Mouse (Mus musculus) small intestine, adult 2 months (tissue): ENCODE results near the gene Ube2r2. TPM values are rescaled to one million over a fixed set of nuclear protein-coding genes. Genes with fewer than 3 reads are reported as not detected.
A peak's percentile ranks its signal among the peaks of the same experiment; 100 is the strongest.

ENCODE experiments used
- H3K27ac ChIP-seq: fragments of 200-500 bp; 2 replicates; pipeline ENCODE4 v1.5.1; 2012; ENCODE audit warnings: low read depth, low read length, control low read depth, inconsistent platforms; ENCODE audit not compliant: insufficient read depth
- H3K27me3 ChIP-seq: fragments of 200-500 bp; 2 replicates; pipeline ENCODE4 v1.6.1; 2012; ENCODE audit warnings: mild to moderate bottlenecking, moderate library complexity, low read length, inconsistent platforms; ENCODE audit not compliant: control insufficient read depth, insufficient read depth
- H3K36me3 ChIP-seq: fragments of 200-500 bp; 2 replicates; pipeline ENCODE4 v1.6.1; 2012; ENCODE audit warnings: mild to moderate bottlenecking, low read length, control low read depth, inconsistent platforms; ENCODE audit not compliant: control insufficient read depth, insufficient read depth
- H3K4me1 ChIP-seq: fragments of 200-500 bp; 2 replicates; pipeline ENCODE4 v1.6.1; 2012; ENCODE audit warnings: low read length, inconsistent platforms, mixed read lengths; ENCODE audit not compliant: control insufficient read depth, insufficient read depth, insufficient read length
- H3K4me3 ChIP-seq: fragments of 200-500 bp; 2 replicates; pipeline ENCODE4 v1.5.1; 2012; ENCODE audit warnings: low read depth, mild to moderate bottlenecking, control low read depth, inconsistent platforms, low read length, moderate library complexity
- CTCF ChIP-seq: fragments of 200-500 bp; IDR thresholded peaks from 2 replicates; pipeline ENCODE4 v1.5.1; 2012; ENCODE audit warnings: low read depth, mild to moderate bottlenecking, control low read depth, inconsistent platforms, low read length, moderate library complexity, mixed read lengths; ENCODE audit not compliant: insufficient replicate concordance, insufficient read length; ENCODE audit errors: extremely low read depth
- POLR2A ChIP-seq: fragments of 200-500 bp; IDR thresholded peaks from 2 replicates; pipeline ENCODE4 v1.6.1; 2012; ENCODE audit warnings: low read depth, mild to moderate bottlenecking, control low read depth, inconsistent platforms, low read length, moderate library complexity
- WGBS: fragments of 180-500 bp; shearing (Covaris S2); methylation state at CpG from one replicate; pipeline ENCODE4 v1.1.7; 2018; 5-methylcytosine and 5-hydroxymethylcytosine counted together
- polyA plus RNA-seq: library from polyadenylated mRNA; depleted of rRNA; stranded (reverse); fragments of >200 nt; gene quantifications from 2 replicates; pipeline ENCODE4 v1.2.3, GENCODE M21; 2012; rRNA removed

Gene Ube2r2
- 9.2 and 25.3 TPM in 2 replicates for polyA plus RNA-seq

GRCm38 (mm10) chr4:41135711-41136453, at the start of gene Ube2r2:
Gene Ube2r2 (plus strand): TSS chr4:41135743.
- H3K4me1 ChIP-seq, result no peaks in the 10 kb centered on the region

GRCm38 (mm10) chr4:41086947-41087346, 48.6 kb upstream of the Ube2r2 start:
- 60% methylated on average over 9 of the region's 9 CpGs for WGBS
- Histone ChIP-seq H3K4me1 (peaks cover 3% of the 10 kb centered on the region; the same call in 1 of the 2 replicates), H3K27me3 (no peaks in the 10 kb centered on the region), H3K36me3 (no peaks in the 10 kb centered on the region), H3K27ac (no peak overlapping the region), H3K4me3 (no peak overlapping the region)
- TF ChIP-seq CTCF, result no peak
- no peak for TF ChIP-seq POLR2A

More at GRCm38 (mm10) chr4:41135711-41136453, at the start of gene Ube2r2:
- peak within 1 kb of the TSS; percentile 97 for H3K27ac ChIP-seq
- WGBS, result under 1% methylated on average over 60 of the region's 65 CpGs
- H3K27me3 ChIP-seq, result no peaks in the 10 kb centered on the region
- TF ChIP-seq POLR2A (peak; percentile 1; the same call in 1 of the 2 replicates), CTCF (0 out of 2 replicates have a peak, but pooled peaks have one; percentile 7)
- H3K36me3 ChIP-seq, result peaks cover 5% of the 10 kb centered on the region; the same call in 1 of the 2 replicates
- H3K4me3 ChIP-seq, result peak within 1 kb of the TSS; percentile 100

GRCm38 (mm10) chr4:41087459-41088298, 47.9 kb upstream of the Ube2r2 start:
- Histone ChIP-seq H3K27ac (no peak overlapping the region), H3K27me3 (no peaks in the 10 kb centered on the region), H3K36me3 (no peaks in the 10 kb centered on the region), H3K4me1 (peaks cover 3% of the 10 kb centered on the region; the same call in 1 of the 2 replicates), H3K4me3 (no peak overlapping the region)
- TF ChIP-seq POLR2A (no peak), CTCF (no peak)
- WGBS, result 65% methylated on average over 16 of the region's 16 CpGs

DNA sequence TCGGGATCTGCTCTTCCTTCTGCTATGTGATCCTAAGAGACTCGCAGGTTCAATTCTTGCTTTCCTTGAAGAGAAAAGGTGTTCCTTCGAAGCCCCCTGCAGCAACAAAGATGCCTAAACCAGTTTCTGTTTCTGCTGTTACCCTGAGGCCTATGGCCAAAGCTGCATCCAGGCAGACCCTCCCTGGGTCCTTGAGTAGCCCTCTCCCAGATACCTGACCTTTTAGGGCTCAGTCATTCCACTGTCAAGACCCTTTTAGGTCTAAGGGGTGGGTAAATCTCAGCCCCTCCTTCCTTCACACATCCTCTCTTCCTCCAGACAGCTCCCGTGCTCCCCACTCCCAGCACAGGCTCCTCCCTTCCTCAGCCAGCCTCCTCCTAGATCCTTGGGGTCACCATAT, 46.4 kb upstream of the Ube2r2 start:
- Histone ChIP-seq H3K36me3 (no peaks in the 10 kb centered on the region), H3K27ac (no peak overlapping the region), H3K4me1 (peaks cover 10% of the 10 kb centered on the region), H3K4me3 (no peak overlapping the region), H3K27me3 (no peaks in the 10 kb centered on the region)
- TF ChIP-seq CTCF (no peak), POLR2A (no peak)
- 75% methylated on average over 4 of the region's 4 CpGs for WGBS

DNA sequence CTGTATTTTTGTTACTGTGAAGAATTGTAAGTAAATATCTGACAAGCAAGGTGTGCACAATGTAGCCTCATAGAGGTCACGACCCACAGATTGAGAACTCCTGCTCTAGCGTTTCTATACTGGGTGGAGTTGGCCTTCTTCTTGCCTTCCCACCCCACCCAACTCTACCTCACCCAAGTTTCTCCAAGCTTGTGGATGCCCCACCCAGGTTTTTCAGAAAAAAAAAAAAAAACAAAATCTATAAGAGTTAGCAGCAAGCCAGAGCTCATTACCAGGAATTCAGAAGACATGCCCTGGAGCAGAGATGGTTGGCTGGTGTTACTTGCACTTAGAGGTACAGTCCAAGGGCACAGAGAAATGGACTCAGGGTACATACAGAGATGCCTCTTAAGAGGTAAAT, 45.8 kb upstream of the Ube2r2 start:
- TF ChIP-seq CTCF (no peak), POLR2A (no peak)
- Histone ChIP-seq H3K27me3 (no peaks in the 10 kb centered on the region), H3K4me3 (no peak overlapping the region), H3K4me1 (peaks cover 12% of the 10 kb centered on the region), H3K36me3 (no peaks in the 10 kb centered on the region), H3K27ac (no peak overlapping the region)
- WGBS, result 36% methylated on average over 2 of the region's 2 CpGs

GRCm38 (mm10) chr4:41091391-41091790, 44.2 kb upstream of the Ube2r2 start:
- no peaks in the 10 kb centered on the region for H3K27me3 ChIP-seq
- H3K4me3 ChIP-seq, result no peak overlapping the region
- no peaks in the 10 kb centered on the region for H3K36me3 ChIP-seq
- no peak overlapping the region for H3K27ac ChIP-seq
- no peak for TF ChIP-seq POLR2A
- TF ChIP-seq CTCF, result no peak
- WGBS, result 17% methylated on average over 3 of the region's 3 CpGs
- peaks cover 27% of the 10 kb centered on the region for H3K4me1 ChIP-seq

DNA sequence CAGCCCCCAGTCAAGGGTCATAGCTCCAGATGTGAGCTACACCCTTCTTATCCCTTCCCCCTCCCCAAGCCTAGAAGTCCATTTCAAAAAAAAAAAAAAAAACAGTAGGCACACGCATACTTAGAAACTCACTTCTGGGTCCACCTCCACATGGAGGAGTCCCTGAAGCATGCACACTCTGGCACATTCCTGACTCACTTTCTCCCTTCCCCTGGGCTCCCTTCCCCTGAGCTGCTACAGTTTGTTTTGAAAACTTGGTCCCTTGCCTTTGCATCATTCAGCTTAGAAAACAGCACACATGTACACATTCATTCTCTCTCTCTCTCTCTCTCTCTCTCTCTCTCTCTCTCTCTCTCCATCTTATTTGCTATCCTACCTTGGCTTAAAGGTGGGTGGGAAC, 42.6 kb upstream of the Ube2r2 start:
- H3K27ac ChIP-seq, result no peak overlapping the region
- TF ChIP-seq POLR2A, result no peak
- no peak for TF ChIP-seq CTCF
- H3K36me3 ChIP-seq, result no peaks in the 10 kb centered on the region
- WGBS, result 54% methylated on average over 1 of the region's 1 CpGs
- H3K27me3 ChIP-seq, result no peaks in the 10 kb centered on the region; the same call in 1 of the 2 replicates
- peaks cover 32% of the 10 kb centered on the region for H3K4me1 ChIP-seq
- no peak overlapping the region for H3K4me3 ChIP-seq
